Mouse (Mus musculus) MEL (cell line): ENCODE results near the gene Cep350. TPM values are rescaled to one million over a fixed set of nuclear protein-coding genes. Genes with fewer than 3 reads are reported as not detected.

Source experiments
- DNase-seq: peaks from one replicate; pipeline ENCODE4 v3.0.0; 2011; ENCODE audit warnings: low read depth, low spot score
- H3K27ac ChIP-seq: 2 replicates; pipeline ENCODE4 v1.5.1; 2012; ENCODE audit warnings: low read depth, mild to moderate bottlenecking, control low read depth, low read length, moderate library complexity; ENCODE audit not compliant: control insufficient read depth
- H3K27me3 ChIP-seq, 2 experiments: fragments of 150-350 bp in 1 of 2; sonication (generic) in 1 of 2; 2 replicates each; pipeline ENCODE4 v1.6.1; 2012; ENCODE audit warnings: low read length in 2 of 2, mild to moderate bottlenecking in 2 of 2, improper control_type of control experiment in 1 of 2, moderate library complexity in 1 of 2; ENCODE audit not compliant: insufficient read depth in 2 of 2, control insufficient read depth in 1 of 2
- H3K36me3 ChIP-seq, 2 experiments: 2 replicates each; pipeline ENCODE4 v1.6.1; 2012 to 2014; ENCODE audit warnings: low read length in 2 of 2, improper control_type of control experiment in 1 of 2, inconsistent platforms in 1 of 2, mild to moderate bottlenecking in 1 of 2; ENCODE audit not compliant: insufficient read depth in 2 of 2, control insufficient read depth in 1 of 2
- H3K4me1 ChIP-seq, 2 experiments: fragments of 150-350 bp in 1 of 2; sonication (generic) in 1 of 2; 2 replicates each; pipeline ENCODE4 v1.6.1; 2012; ENCODE audit warnings: low read length in 2 of 2, improper control_type of control experiment in 1 of 2, mild to moderate bottlenecking in 1 of 2; ENCODE audit not compliant: insufficient read depth in 2 of 2, control insufficient read depth in 1 of 2
- H3K4me3 ChIP-seq, 2 experiments: fragments of 150-350 bp in 1 of 2; sonication (generic) in 1 of 2; 2 replicates each; pipeline ENCODE4 v1.5.1; 2012; ENCODE audit warnings: low read depth in 2 of 2, low read length in 2 of 2, mild to moderate bottlenecking in 2 of 2, moderate library complexity in 2 of 2, control low read depth in 1 of 2, improper control_type of control experiment in 1 of 2; ENCODE audit not compliant: control insufficient read depth in 1 of 2, insufficient read depth in 1 of 2
- H3K79me2 ChIP-seq: 2 replicates; pipeline ENCODE4 v1.6.1; 2012; ENCODE audit warnings: mild to moderate bottlenecking, low read length, moderate library complexity; ENCODE audit not compliant: control insufficient read depth, poor library complexity, insufficient read depth
- H3K9ac ChIP-seq: 2 replicates; pipeline ENCODE4 v1.6.1; 2012; ENCODE audit warnings: low read depth, mild to moderate bottlenecking, control low read depth, low read length, moderate library complexity; ENCODE audit not compliant: control insufficient read depth, poor library complexity, severe bottlenecking
- H3K9me3 ChIP-seq: fragments of 150-350 bp; sonication (generic); replicated peaks from 2 replicates; pipeline ENCODE4 v1.6.1; 2012; ENCODE audit warnings: mild to moderate bottlenecking, low read length, improper control_type of control experiment, moderate library complexity; ENCODE audit not compliant: insufficient read depth
- BHLHE40 ChIP-seq: IDR thresholded peaks from 2 replicates; pipeline ENCODE4 v1.6.1; 2012; ENCODE audit warnings: low read depth, mild to moderate bottlenecking, inconsistent platforms, low read length, improper control_type of control experiment, borderline replicate concordance
- CHD2 ChIP-seq: IDR thresholded peaks from 2 replicates; pipeline ENCODE4 v1.6.1; 2011; ENCODE audit warnings: low read length, improper control_type of control experiment
- E2F4 ChIP-seq: IDR thresholded peaks from 2 replicates; pipeline ENCODE4 v1.6.1; 2011; ENCODE audit warnings: low read depth, low read length, improper control_type of control experiment, borderline replicate concordance
- ELF1 ChIP-seq: IDR thresholded peaks from 2 replicates; pipeline ENCODE4 v1.6.1; 2014; ENCODE audit warnings: low read depth, mild to moderate bottlenecking, inconsistent platforms, low read length, improper control_type of control experiment, moderate library complexity
- EP300 ChIP-seq, 2 experiments: IDR thresholded peaks; 2 replicates each; pipeline ENCODE4 v1.6.1; 2011; ENCODE audit warnings: improper control_type of control experiment in 2 of 2, low read length in 2 of 2, low read depth in 1 of 2, mild to moderate bottlenecking in 1 of 2
- ETS1 ChIP-seq: IDR thresholded peaks from 2 replicates; pipeline ENCODE4 v1.6.1; 2012; ENCODE audit warnings: low read depth, mild to moderate bottlenecking, inconsistent platforms, low read length, improper control_type of control experiment, moderate library complexity
- GABPA ChIP-seq: IDR thresholded peaks from 2 replicates; pipeline ENCODE4 v1.6.1; 2012; ENCODE audit warnings: low read depth, mild to moderate bottlenecking, inconsistent platforms, low read length, improper control_type of control experiment, moderate library complexity
- GATA1 ChIP-seq: IDR thresholded peaks from 2 replicates; pipeline ENCODE4 v1.6.1; 2011; ENCODE audit warnings: low read depth, low read length, improper control_type of control experiment
- HCFC1 ChIP-seq: IDR thresholded peaks from 2 replicates; pipeline ENCODE4 v1.6.1; 2012; ENCODE audit warnings: low read depth, mild to moderate bottlenecking, inconsistent platforms, low read length, improper control_type of control experiment, moderate library complexity
- JUND ChIP-seq: IDR thresholded peaks from 2 replicates; pipeline ENCODE4 v1.6.1; 2011; ENCODE audit warnings: low read depth, mild to moderate bottlenecking, improper control_type of control experiment, low read length
- KAT2A ChIP-seq: conservative IDR thresholded peaks from 2 replicates; pipeline ENCODE4 v1.6.1; 2012; ENCODE audit warnings: low read depth, low read length, improper control_type of control experiment, inconsistent platforms
- MAFK ChIP-seq: IDR thresholded peaks from 2 replicates; pipeline ENCODE4 v1.6.1; 2011; ENCODE audit warnings: low read depth, mild to moderate bottlenecking, low read length, improper control_type of control experiment, borderline replicate concordance
- MAX ChIP-seq: IDR thresholded peaks from 2 replicates; pipeline ENCODE4 v1.6.1; 2011; ENCODE audit warnings: low read length, improper control_type of control experiment
- MAZ ChIP-seq: IDR thresholded peaks from 2 replicates; pipeline ENCODE4 v1.6.1; 2012; ENCODE audit warnings: low read depth, mild to moderate bottlenecking, inconsistent platforms, low read length, improper control_type of control experiment
- MEF2A ChIP-seq: IDR thresholded peaks from 2 replicates; pipeline ENCODE4 v1.6.1; 2014; ENCODE audit warnings: low read depth, mild to moderate bottlenecking, inconsistent platforms, low read length, improper control_type of control experiment; ENCODE audit not compliant: poor library complexity, insufficient replicate concordance, severe bottlenecking; ENCODE audit errors: extremely low read depth
- MXI1 ChIP-seq: IDR thresholded peaks from 2 replicates; pipeline ENCODE4 v1.6.1; 2011; ENCODE audit warnings: mild to moderate bottlenecking, low read depth, low read length, improper control_type of control experiment
- MYB ChIP-seq: IDR thresholded peaks from 2 replicates; pipeline ENCODE4 v1.6.1; 2011; ENCODE audit warnings: mild to moderate bottlenecking, low read depth, low read length, improper control_type of control experiment
- MYC ChIP-seq: IDR thresholded peaks from 2 replicates; pipeline ENCODE4 v1.6.1; 2011; ENCODE audit warnings: low read depth, mild to moderate bottlenecking, low read length, improper control_type of control experiment, moderate library complexity
- NRF1 ChIP-seq: IDR thresholded peaks from 2 replicates; pipeline ENCODE4 v1.6.1; 2014; ENCODE audit warnings: low read depth, mild to moderate bottlenecking, inconsistent platforms, low read length, improper control_type of control experiment, moderate library complexity; ENCODE audit not compliant: poor library complexity, insufficient read depth, severe bottlenecking
- POLR2A ChIP-seq, 2 experiments: IDR thresholded peaks; 2 replicates each; pipeline ENCODE4 v1.6.1; 2011 to 2012; ENCODE audit warnings: low read length in 2 of 2, mild to moderate bottlenecking in 2 of 2, control low read depth in 1 of 2, improper control_type of control experiment in 1 of 2, low read depth in 1 of 2, moderate library complexity in 1 of 2; ENCODE audit not compliant: control insufficient read depth in 1 of 2, insufficient read depth in 1 of 2, poor library complexity in 1 of 2
- POLR2AphosphoS2 ChIP-seq: IDR thresholded peaks from 2 replicates; pipeline ENCODE4 v1.6.1; 2011; ENCODE audit warnings: low read length, improper control_type of control experiment
- POLR2AphosphoS5 ChIP-seq: IDR thresholded peaks from 2 replicates; pipeline ENCODE4 v1.6.1; 2012; ENCODE audit warnings: low read depth, borderline replicate concordance, mild to moderate bottlenecking, inconsistent platforms, low read length, moderate library complexity, mixed read lengths
- RAD21 ChIP-seq: IDR thresholded peaks from 2 replicates; pipeline ENCODE4 v1.6.1; 2011; ENCODE audit warnings: mild to moderate bottlenecking, low read depth, low read length, improper control_type of control experiment
- SIN3A ChIP-seq: IDR thresholded peaks from 2 replicates; pipeline ENCODE4 v1.6.1; 2012; ENCODE audit warnings: low read length, improper control_type of control experiment, inconsistent platforms
- SMC3 ChIP-seq: IDR thresholded peaks from 2 replicates; pipeline ENCODE4 v1.6.1; 2011; ENCODE audit warnings: low read depth, low read length, improper control_type of control experiment
- TCF12 ChIP-seq: IDR thresholded peaks from 2 replicates; pipeline ENCODE4 v1.6.1; 2014; ENCODE audit warnings: low read depth, mild to moderate bottlenecking, inconsistent platforms, low read length, improper control_type of control experiment, moderate library complexity
- UBTF ChIP-seq: IDR thresholded peaks from 2 replicates; pipeline ENCODE4 v1.6.1; 2012; ENCODE audit warnings: low read depth, mild to moderate bottlenecking, inconsistent platforms, low read length, improper control_type of control experiment, moderate library complexity, borderline replicate concordance; ENCODE audit not compliant: insufficient read depth
- USF1 ChIP-seq: IDR thresholded peaks from 2 replicates; pipeline ENCODE4 v1.6.1; 2014; ENCODE audit warnings: low read depth, mild to moderate bottlenecking, inconsistent platforms, low read length, improper control_type of control experiment, moderate library complexity
- USF2 ChIP-seq, 2 experiments: IDR thresholded peaks; 2 replicates each; pipeline ENCODE4 v1.6.1; 2011 to 2012; ENCODE audit warnings: improper control_type of control experiment in 2 of 2, low read length in 2 of 2, borderline replicate concordance in 1 of 2, inconsistent platforms in 1 of 2, low read depth in 1 of 2, mild to moderate bottlenecking in 1 of 2; ENCODE audit not compliant: insufficient read depth in 1 of 2
- ZC3H11A ChIP-seq: IDR thresholded peaks from 2 replicates; pipeline ENCODE4 v1.6.1; 2012; ENCODE audit warnings: low read depth, mild to moderate bottlenecking, inconsistent platforms, low read length, improper control_type of control experiment
- ZKSCAN1 ChIP-seq: IDR thresholded peaks from 2 replicates; pipeline ENCODE4 v1.6.1; 2012; ENCODE audit warnings: low read depth, mild to moderate bottlenecking, inconsistent platforms, low read length, improper control_type of control experiment, moderate library complexity
- ZMIZ1 ChIP-seq: IDR thresholded peaks from 2 replicates; pipeline ENCODE4 v1.6.1; 2012; ENCODE audit warnings: low read depth, mild to moderate bottlenecking, inconsistent platforms, low read length, improper control_type of control experiment, moderate library complexity
- ZNF384 ChIP-seq: IDR thresholded peaks from 2 replicates; pipeline ENCODE4 v1.6.1; 2012; ENCODE audit warnings: low read depth, mild to moderate bottlenecking, inconsistent platforms, low read length, improper control_type of control experiment
- polyA plus RNA-seq, 2 experiments: library from polyadenylated mRNA; stranded (reverse) in 1 of 2; unstranded in 1 of 2; fragments of >175 nt in 1 of 2; fragments of >200 nt in 1 of 2; gene quantifications; 2 replicates each; pipeline versions ENCODE4 v1.2.1 to v1.2.4; 2012; ENCODE audit warnings: low replicate concordance in 2 of 2, low read depth in 1 of 2; ENCODE audit not compliant: insufficient read length in 2 of 2, insufficient read depth in 1 of 2, missing spikeins in 1 of 2
- total RNA-seq: library from RNA; depleted of rRNA; stranded (reverse); fragments of 300-350 nt; gene quantifications from 2 replicates; pipeline ENCODE4 v1.2.3, GENCODE M21; 2012

The Cep350 gene
- total and polyA plus RNA-seq, 3 experiments: 4.3 to 110 (median 9.7) TPM

GRCm38 (mm10) chr1:155831958-155832357 is 141.1 kb downstream of the Cep350 start:
- no peak for DNase-seq
- H3K4me3 ChIP-seq: no peak overlapping the region
- no peaks in the 10 kb centered on the region for H3K79me2 ChIP-seq
- no peak overlapping the region for H3K9ac ChIP-seq
- peaks cover 0 to 10% of the 10 kb centered on the region in 2 experiments; a peak in 2 of 4 replicates for H3K36me3 ChIP-seq
- H3K27ac ChIP-seq: no peak overlapping the region
- TF ChIP-seq UBTF (no peak), ZNF384 (no peak), EP300 (IDR thresholded peaks at IDR 0.05; ENCODE audit: low read depth in 1 of 2, low read length in 2 of 2) (no peak), JUND (no peak), ELF1 (no peak), MXI1 (no peak), POLR2A (IDR thresholded peaks at IDR 0.05; ENCODE audit: control insufficient read depth in 1 of 2, insufficient read depth in 1 of 2, low read depth in 1 of 2, low read length in 2 of 2, poor library complexity in 1 of 2) (no peak), TCF12 (no peak), POLR2AphosphoS2 (no peak), SMC3 (no peak), MAFK (no peak), MAZ (no peak), GABPA (no peak), MEF2A (no peak), SIN3A (no peak), E2F4 (no peak), POLR2AphosphoS5 (no peak), NRF1 (no peak), USF2 (IDR thresholded peaks at IDR 0.05; ENCODE audit: borderline replicate concordance in 1 of 2, insufficient read depth in 1 of 2, low read depth in 1 of 2, low read length in 2 of 2) (no peak), BHLHE40 (no peak)
- H3K9me3 ChIP-seq: no peaks in the 10 kb centered on the region
- H3K4me1 ChIP-seq: peaks cover 0 to 2% of the 10 kb centered on the region in 2 experiments; a peak in 1 of 4 replicates
- H3K27me3 ChIP-seq: no peaks in the 10 kb centered on the region

GRCm38 (mm10) chr1:155830861-155831260 is 142.2 kb downstream of the Cep350 start:
- no peak for DNase-seq
- H3K4me3 ChIP-seq: no peak overlapping the region
- H3K27me3 ChIP-seq: no peaks in the 10 kb centered on the region
- no peak overlapping the region for H3K9ac ChIP-seq
- H3K36me3 ChIP-seq: peaks cover 0 to 4% of the 10 kb centered on the region in 2 experiments; a peak in 2 of 4 replicates
- no peaks in the 10 kb centered on the region for H3K9me3 ChIP-seq
- no peaks in the 10 kb centered on the region for H3K79me2 ChIP-seq
- no peak overlapping the region for H3K27ac ChIP-seq
- no peaks in the 10 kb centered on the region for H3K4me1 ChIP-seq
- no peak for TF ChIP-seq ZC3H11A
- TF ChIP-seq CHD2: no peak
- no peak for TF ChIP-seq ZMIZ1
- TF ChIP-seq ZKSCAN1: no peak
- TF ChIP-seq E2F4: no peak
- TF ChIP-seq HCFC1: no peak
- TF ChIP-seq KAT2A: no peak
- TF ChIP-seq ETS1: no peak
- TF ChIP-seq MYC: no peak
- no peak for TF ChIP-seq SMC3
- no peak for TF ChIP-seq NRF1
- TF ChIP-seq MYB: no peak
- no peak for TF ChIP-seq UBTF
- no peak for TF ChIP-seq MAX
- no peak for TF ChIP-seq USF1
- no peak for TF ChIP-seq EP300 (IDR thresholded peaks at IDR 0.05; ENCODE audit: low read depth in 1 of 2, low read length in 2 of 2)
- TF ChIP-seq GATA1: no peak
- no peak for TF ChIP-seq GABPA
- TF ChIP-seq RAD21: no peak
